Mouse (Mus musculus): ENCODE data around the gene Aldh6a1. TPM values are rescaled to one million over a fixed set of nuclear protein-coding genes. Genes with fewer than 3 reads are reported as not detected.

Aldh6a1 gene
- polyA plus RNA-seq, 1 experiment from 2014 or later: 20.6 TPM

DNA sequence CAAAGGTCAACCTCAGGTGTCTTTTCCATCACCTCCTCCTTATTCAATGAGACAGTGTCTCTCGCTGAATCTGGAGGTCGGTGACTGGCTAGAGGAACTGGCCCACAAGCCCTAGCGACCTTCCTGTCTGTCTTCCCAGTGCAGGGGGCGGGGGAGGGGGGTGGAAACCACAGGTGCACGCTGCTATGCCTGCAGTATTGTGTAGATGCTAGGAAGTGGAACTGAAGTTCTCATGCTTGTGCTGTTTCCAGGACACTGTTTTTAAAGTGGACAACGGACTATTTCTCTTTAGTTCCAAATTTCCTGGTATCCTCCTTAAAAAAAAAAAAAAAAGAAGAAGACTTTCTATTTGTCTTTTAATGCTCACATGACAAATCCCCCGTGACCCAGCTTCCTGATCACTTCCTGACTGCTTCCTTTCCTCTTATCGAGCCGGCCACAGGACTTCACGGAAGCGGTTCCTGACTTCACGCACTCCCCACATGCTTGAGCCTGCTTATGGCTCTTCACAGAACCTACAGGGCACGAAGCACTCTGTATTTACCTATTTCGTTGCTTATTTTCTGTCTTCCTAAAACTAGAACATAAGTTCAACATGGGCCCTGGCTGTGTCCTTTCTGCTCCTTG lies 61.9 kb downstream of the Aldh6a1 start:
- no peaks in the 10 kb centered on the region for H3K9me3 ChIP-seq (replicated peaks)
- H3K27ac ChIP-seq: no peak overlapping the region
- no peaks in the 10 kb centered on the region for H3K27me3 ChIP-seq (ENCODE audit: low read depth, poor library complexity, severe bottlenecking)
- WGBS: 74% methylated on average over 14 of the region's 14 CpGs
- no peak for DNase-seq (ENCODE audit: low spot score)
- no peaks in the 10 kb centered on the region for H3K36me3 ChIP-seq
- H3K4me1 ChIP-seq: no peaks in the 10 kb centered on the region
- no peak overlapping the region for H3K4me3 ChIP-seq

- Histone ChIP-seq H3K9me3 (replicated peaks) (no peaks in the 10 kb centered on the region), H3K4me3 (no peak overlapping the region), H3K27me3 (ENCODE audit: low read depth, poor library complexity, severe bottlenecking) (no peaks in the 10 kb centered on the region), H3K27ac (no peak overlapping the region), H3K4me1 (no peaks in the 10 kb centered on the region), H3K36me3 (no peaks in the 10 kb centered on the region)
- no peak for DNase-seq (ENCODE audit: low spot score)
- 94% methylated on average over 8 of the region's 8 CpGs for WGBS
Measured at GRCm38 (mm10) chr12:84388097-84388496, 62.7 kb downstream of the Aldh6a1 start.

GRCm38 (mm10) chr12:84385408-84385807 lies 65.4 kb downstream of the Aldh6a1 start:
- H3K36me3 ChIP-seq: no peaks in the 10 kb centered on the region
- H3K27me3 ChIP-seq (ENCODE audit: low read depth, poor library complexity, severe bottlenecking): no peaks in the 10 kb centered on the region
- no peaks in the 10 kb centered on the region for H3K9me3 ChIP-seq (replicated peaks)
- no peak overlapping the region for H3K27ac ChIP-seq
- H3K4me1 ChIP-seq: no peaks in the 10 kb centered on the region
- WGBS: 95% methylated on average over 4 of the region's 4 CpGs
- DNase-seq (ENCODE audit: low spot score): no peak
- H3K4me3 ChIP-seq: no peak overlapping the region

DNA sequence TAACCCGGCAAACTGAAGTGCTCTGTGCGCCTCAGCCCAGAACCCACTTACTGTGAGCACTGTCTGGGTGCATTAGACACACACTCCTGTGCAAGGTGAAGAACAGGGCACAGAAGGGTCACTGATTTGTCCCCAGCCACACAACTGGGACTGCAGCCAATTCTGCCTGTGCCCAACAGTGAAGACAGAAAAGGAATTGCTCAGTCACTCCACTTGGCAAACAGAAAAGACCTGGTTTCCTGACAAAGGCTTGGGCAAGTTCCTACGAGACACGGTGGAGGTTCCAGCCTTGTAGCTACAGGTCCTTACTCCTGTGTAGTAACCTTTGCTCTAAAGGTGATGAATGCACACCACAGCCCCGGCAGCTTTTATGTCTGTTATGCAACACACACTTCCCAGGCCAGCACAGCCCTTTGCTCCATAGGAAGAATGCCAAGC lies 66.1 kb downstream of the Aldh6a1 start:
- no peaks in the 10 kb centered on the region for H3K27me3 ChIP-seq (ENCODE audit: low read depth, poor library complexity, severe bottlenecking)
- DNase-seq (ENCODE audit: low spot score): no peak
- 86% methylated on average over 5 of the region's 5 CpGs for WGBS
- no peaks in the 10 kb centered on the region for H3K4me1 ChIP-seq
- no peak overlapping the region for H3K27ac ChIP-seq
- no peaks in the 10 kb centered on the region for H3K36me3 ChIP-seq
- H3K9me3 ChIP-seq (replicated peaks): no peaks in the 10 kb centered on the region
- no peak overlapping the region for H3K4me3 ChIP-seq

GRCm38 (mm10) chr12:84382369-84382768 lies 68.4 kb downstream of the Aldh6a1 start:
- H3K27ac ChIP-seq: no peak overlapping the region
- H3K4me1 ChIP-seq: no peaks in the 10 kb centered on the region
- H3K36me3 ChIP-seq: no peaks in the 10 kb centered on the region
- no peak for DNase-seq (ENCODE audit: low spot score)
- no peaks in the 10 kb centered on the region for H3K9me3 ChIP-seq (replicated peaks)
- H3K27me3 ChIP-seq (ENCODE audit: low read depth, poor library complexity, severe bottlenecking): no peaks in the 10 kb centered on the region
- 85% methylated on average over 4 of the region's 4 CpGs for WGBS
- no peak overlapping the region for H3K4me3 ChIP-seq

Other genes with a start within 250 kb of the Aldh6a1 start
- 9.2 and 10.7 TPM in 2 replicates for gene Elmsan1, start 232.1 kb downstream of the Aldh6a1 start, polyA plus RNA-seq (2016; fragmentation: Nextera tagmentation; extraction: Ambion mirVana)
- gene Ptgr2, start 165.8 kb downstream of the Aldh6a1 start, polyA plus RNA-seq (2016; fragmentation: Nextera tagmentation; extraction: Ambion mirVana): 12.9 and 14.6 TPM in 2 replicates
- gene Zfp410, start 134.2 kb downstream of the Aldh6a1 start, polyA plus RNA-seq (2016; fragmentation: Nextera tagmentation; extraction: Ambion mirVana): 106 and 137 TPM in 2 replicates
- 47.0 and 49.4 TPM in 2 replicates for gene Coq6, start 89.3 kb downstream of the Aldh6a1 start, polyA plus RNA-seq (2016; fragmentation: Nextera tagmentation; extraction: Ambion mirVana)
- 3.7 TPM in 2 replicates for gene Fam161b, start 89.2 kb downstream of the Aldh6a1 start, polyA plus RNA-seq (2016; fragmentation: Nextera tagmentation; extraction: Ambion mirVana)
- 7.8 and 8.9 TPM in 2 replicates for gene Entpd5, start 42.0 kb downstream of the Aldh6a1 start, polyA plus RNA-seq (2016; fragmentation: Nextera tagmentation; extraction: Ambion mirVana)
- 0.36 and 0.51 TPM in 2 replicates for gene Bbof1, start 41.9 kb downstream of the Aldh6a1 start, polyA plus RNA-seq (2016; fragmentation: Nextera tagmentation; extraction: Ambion mirVana)
- 23.1 and 24.8 TPM in 2 replicates for gene Rnf113a2, start 33.8 kb downstream of the Aldh6a1 start, polyA plus RNA-seq (2016; fragmentation: Nextera tagmentation; extraction: Ambion mirVana)
- 25.8 and 29.2 TPM in 2 replicates for gene Lin52, start 418 bp upstream of the Aldh6a1 start, polyA plus RNA-seq (2016; fragmentation: Nextera tagmentation; extraction: Ambion mirVana)
- 0.33 TPM in 1 of 2 replicates, not detected in the other for gene Vsx2, start 118.8 kb upstream of the Aldh6a1 start, polyA plus RNA-seq (2016; fragmentation: Nextera tagmentation; extraction: Ambion mirVana)
- 12.3 and 13.5 TPM in 2 replicates for gene Abcd4, start 166.4 kb upstream of the Aldh6a1 start, polyA plus RNA-seq (2016; fragmentation: Nextera tagmentation; extraction: Ambion mirVana)
- not detected in 2 replicates for gene Vrtn, start 190.0 kb upstream of the Aldh6a1 start, polyA plus RNA-seq (2016; fragmentation: Nextera tagmentation; extraction: Ambion mirVana)
- 0.10 TPM in 1 of 2 replicates, not detected in the other for gene Syndig1l, start 247.8 kb upstream of the Aldh6a1 start, polyA plus RNA-seq (2016; fragmentation: Nextera tagmentation; extraction: Ambion mirVana)

All from limb, embryonic 10.5 days (tissue).